Mouse (Mus musculus): ENCODE data around the gene Acp1. TPM values are rescaled to one million over a fixed set of nuclear protein-coding genes. Genes with fewer than 3 reads are reported as not detected.

Acp1 gene
- total RNA-seq (2023) = 18.6 TPM

DNA sequence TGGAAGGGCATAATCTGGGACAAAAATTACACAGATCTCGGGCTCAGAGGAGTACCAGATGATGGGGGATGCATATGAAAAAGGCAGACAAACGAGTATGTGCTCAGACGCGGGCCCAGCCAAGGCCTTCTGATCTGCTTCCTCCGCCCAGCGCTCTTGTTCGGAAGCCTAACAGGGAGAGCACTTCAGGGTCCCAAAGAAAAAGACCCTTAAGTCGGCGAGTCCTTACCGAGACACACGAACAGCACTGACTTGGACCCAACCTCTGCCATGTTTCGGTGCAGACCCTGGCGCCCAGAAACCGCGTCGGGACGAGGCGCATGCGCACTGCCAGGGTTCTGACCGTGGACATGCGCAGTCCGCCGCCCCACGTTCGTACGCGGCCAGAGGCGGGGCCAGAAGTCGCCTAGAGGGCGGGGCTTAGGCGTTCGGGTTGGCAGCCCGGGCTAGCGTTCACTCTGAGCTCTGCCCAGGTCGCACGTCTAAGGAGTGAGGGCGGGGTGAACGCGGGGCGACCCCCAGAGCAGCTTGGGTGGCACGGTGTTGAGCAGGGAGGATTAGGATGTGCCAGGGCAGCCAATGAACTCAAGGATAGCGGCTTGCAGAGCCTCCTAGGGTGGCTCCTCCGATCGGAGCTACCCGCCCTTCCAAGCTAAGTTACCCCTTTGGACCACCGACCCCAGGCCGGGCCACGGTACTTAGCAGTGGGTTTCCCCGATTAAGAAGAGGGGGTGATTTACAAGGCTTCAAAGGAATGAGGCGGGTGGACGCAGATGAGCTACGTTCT lies at the start of gene Acp1, which contains the start of gene Sh3yl1:
TSS of gene Acp1 (minus strand) at position 329 of the 787 bp plus-strand sequence.
TSS of gene Sh3yl1 (plus strand) at position 408 of the 787 bp plus-strand sequence.

DNA sequence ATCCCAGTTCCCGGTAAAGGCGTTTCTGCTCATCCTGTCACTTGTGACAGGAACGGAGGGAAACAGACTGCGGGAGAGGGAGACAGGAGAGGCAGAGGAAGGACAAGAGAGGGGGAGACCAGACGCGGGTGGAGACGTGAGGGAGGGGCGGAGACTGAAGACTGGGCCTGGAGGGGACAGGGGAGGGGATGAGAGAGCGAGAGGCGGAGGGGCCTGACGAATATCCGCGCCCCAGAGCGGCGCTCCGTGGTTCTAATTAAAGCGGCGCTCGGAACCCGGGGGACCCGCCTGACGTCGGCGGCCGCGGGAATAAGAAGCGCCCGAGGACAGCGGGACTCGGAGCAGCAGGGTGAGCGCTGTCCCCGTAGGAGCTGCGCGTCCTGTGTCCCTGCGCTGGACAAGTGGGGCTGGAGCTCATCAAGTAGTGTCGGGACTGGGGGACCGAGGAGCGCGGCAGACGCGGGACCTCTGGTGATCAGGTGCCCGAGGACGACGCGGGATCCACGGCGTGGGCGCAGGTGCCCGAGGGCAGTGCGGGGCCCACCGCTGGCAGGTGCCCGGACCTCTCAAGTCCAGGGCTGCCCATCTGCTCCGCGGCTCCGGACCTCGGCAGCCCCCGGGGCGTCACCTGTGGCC lies 27.3 kb downstream of the Acp1 start, which contains the start of gene Alkal2:
TSS of gene Alkal2 (plus strand) at position 337 of the 636 bp plus-strand sequence.

Other genes with a start within 250 kb of the Acp1 start
- gene Alkal2, start 27.3 kb downstream of the Acp1 start, total RNA-seq (2023) = not detected
- gene Sh3yl1, start 79 bp upstream of the Acp1 start, total RNA-seq (2023) = 1.1 TPM
- not detected for gene Fam110c, start 162.3 kb upstream of the Acp1 start, total RNA-seq (2023)